Mouse (Mus musculus) ES-Bruce4 (cell line): ENCODE data around the gene Plk2. TPM values are rescaled to one million over a fixed set of nuclear protein-coding genes. Genes with fewer than 3 reads are reported as not detected.

Experiments
- H3K27ac ChIP-seq: 2 replicates; pipeline ENCODE4 v1.5.1; 2012; ENCODE audit warnings: low read length, inconsistent platforms; ENCODE audit not compliant: insufficient read depth
- H3K27me3 ChIP-seq: 2 replicates; pipeline ENCODE4 v1.6.1; 2012; ENCODE audit warnings: mild to moderate bottlenecking, low read length, inconsistent platforms; ENCODE audit not compliant: control insufficient read depth, poor library complexity, insufficient read depth, severe bottlenecking
- H3K36me3 ChIP-seq: 2 replicates; pipeline ENCODE4 v1.6.1; 2012; ENCODE audit warnings: inconsistent platforms, mild to moderate bottlenecking, low read length, moderate library complexity; ENCODE audit not compliant: control insufficient read depth, poor library complexity, insufficient read depth, severe bottlenecking
- H3K4me1 ChIP-seq: one replicate; pipeline ENCODE4 v1.8.1; 2011; ENCODE audit warnings: low read length; ENCODE audit not compliant: control insufficient read depth, insufficient read depth
- H3K4me3 ChIP-seq: 2 replicates; pipeline ENCODE4 v1.5.1; 2011; ENCODE audit warnings: low read depth, mild to moderate bottlenecking, low read length
- H3K9ac ChIP-seq: 2 replicates; pipeline ENCODE4 v1.6.1; 2012; ENCODE audit warnings: low read depth, mild to moderate bottlenecking, inconsistent platforms; ENCODE audit not compliant: poor library complexity, severe bottlenecking
- H3K9me3 ChIP-seq: replicated peaks from 2 replicates; pipeline ENCODE4 v1.6.1; 2012; ENCODE audit warnings: mild to moderate bottlenecking, low read length, inconsistent platforms; ENCODE audit not compliant: control insufficient read depth, poor library complexity, insufficient read depth, severe bottlenecking
- CTCF ChIP-seq: IDR thresholded peaks from one replicate; pipeline ENCODE4 v1.8.1; 2011; ENCODE audit warnings: low read depth, low read length
- EP300 ChIP-seq: IDR thresholded peaks from 2 replicates; pipeline ENCODE4 v1.6.1; 2011; ENCODE audit warnings: low read depth, low read length; ENCODE audit not compliant: insufficient read depth
- POLR2A ChIP-seq: IDR thresholded peaks from one replicate; pipeline ENCODE4 v1.8.1; 2011; ENCODE audit warnings: low read length; ENCODE audit not compliant: insufficient read depth
- polyA plus RNA-seq: library from polyadenylated mRNA; stranded (reverse); fragments of >200 nt; gene quantifications from 2 replicates; pipeline ENCODE4 v1.2.4, GENCODE M21; 2011; ENCODE audit warnings: low read depth; ENCODE audit not compliant: missing spikeins, insufficient read depth, insufficient read length

The Plk2 gene
- polyA plus RNA-seq, 1 experiment: 92.8 TPM

DNA sequence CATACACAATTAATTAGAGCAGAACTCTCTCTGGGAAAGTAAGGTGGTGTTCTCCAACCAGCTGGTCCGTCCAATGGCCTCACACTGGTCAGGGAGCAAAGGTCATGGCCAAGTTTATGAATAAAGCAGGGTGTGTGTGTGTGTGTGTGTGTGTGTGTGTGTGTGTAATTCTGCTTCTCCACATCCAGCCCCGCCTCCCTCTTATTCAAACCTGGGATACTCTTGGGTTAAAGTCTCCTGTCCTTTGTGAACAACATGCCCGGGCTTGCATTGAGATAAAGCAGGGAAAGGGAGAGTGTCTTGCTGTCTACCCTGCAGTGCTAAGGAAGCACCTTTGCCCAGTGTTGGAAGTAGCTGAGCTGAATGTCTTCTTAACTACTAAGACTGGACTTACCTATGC, 2.2 kb upstream of the Plk2 start:
- no peak for TF ChIP-seq EP300
- TF ChIP-seq CTCF: no peak
- no peak for TF ChIP-seq POLR2A
- no peaks in the 10 kb centered on the region for H3K4me1 ChIP-seq
- no peak overlapping the region for H3K27ac ChIP-seq
- H3K9me3 ChIP-seq: peaks cover under 1% of the 10 kb centered on the region; the same call in 1 of the 2 replicates
- peaks cover 18% of the 10 kb centered on the region for H3K36me3 ChIP-seq
- peaks cover 3% of the 10 kb centered on the region; the same call in 1 of the 2 replicates for H3K27me3 ChIP-seq
- H3K9ac ChIP-seq: 0 out of 2 replicates have a peak overlapping the region, but pooled peaks have one; percentile 2
- H3K4me3 ChIP-seq: no peak overlapping the region

DNA sequence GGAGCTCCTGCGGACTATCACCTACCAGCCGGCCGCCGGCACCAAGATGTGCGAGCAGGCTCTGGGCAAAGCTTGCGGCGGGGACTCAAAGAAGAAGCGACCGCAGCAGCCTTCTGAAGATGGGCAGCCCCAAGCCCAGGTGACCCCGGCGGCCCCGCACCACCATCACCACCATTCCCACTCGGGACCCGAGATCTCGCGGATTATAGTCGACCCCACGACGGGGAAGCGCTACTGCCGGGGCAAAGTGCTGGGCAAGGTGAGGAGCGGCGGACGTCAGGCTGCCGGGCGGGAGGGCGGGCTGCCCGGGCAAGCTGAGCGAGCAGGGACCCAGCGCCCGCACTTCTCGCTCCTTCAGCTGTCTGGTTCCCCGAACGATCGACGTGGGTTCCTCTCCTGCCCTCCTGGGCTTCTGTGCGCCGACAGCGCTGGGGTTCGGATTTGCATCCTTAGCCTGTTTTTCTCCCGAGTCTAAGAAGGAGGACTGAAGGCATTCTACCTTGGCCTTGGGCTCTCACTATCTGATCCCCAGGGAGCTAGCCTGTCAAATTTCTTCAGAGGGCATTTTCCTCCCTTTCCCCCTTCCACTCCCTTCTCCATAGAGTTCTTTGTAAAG, 441 bp downstream of the Plk2 start:
- Histone ChIP-seq H3K9me3 (peaks cover 7% of the 10 kb centered on the region), H3K9ac (peak overlapping the region; percentile 87), H3K27ac (no peak overlapping the region), H3K4me3 (peak overlapping the region; percentile 68), H3K27me3 (peaks cover 3% of the 10 kb centered on the region; the same call in 1 of the 2 replicates), H3K36me3 (peaks cover 45% of the 10 kb centered on the region), H3K4me1 (no peaks in the 10 kb centered on the region)
- TF ChIP-seq CTCF (no peak), POLR2A (no peak), EP300 (no peak)

DNA sequence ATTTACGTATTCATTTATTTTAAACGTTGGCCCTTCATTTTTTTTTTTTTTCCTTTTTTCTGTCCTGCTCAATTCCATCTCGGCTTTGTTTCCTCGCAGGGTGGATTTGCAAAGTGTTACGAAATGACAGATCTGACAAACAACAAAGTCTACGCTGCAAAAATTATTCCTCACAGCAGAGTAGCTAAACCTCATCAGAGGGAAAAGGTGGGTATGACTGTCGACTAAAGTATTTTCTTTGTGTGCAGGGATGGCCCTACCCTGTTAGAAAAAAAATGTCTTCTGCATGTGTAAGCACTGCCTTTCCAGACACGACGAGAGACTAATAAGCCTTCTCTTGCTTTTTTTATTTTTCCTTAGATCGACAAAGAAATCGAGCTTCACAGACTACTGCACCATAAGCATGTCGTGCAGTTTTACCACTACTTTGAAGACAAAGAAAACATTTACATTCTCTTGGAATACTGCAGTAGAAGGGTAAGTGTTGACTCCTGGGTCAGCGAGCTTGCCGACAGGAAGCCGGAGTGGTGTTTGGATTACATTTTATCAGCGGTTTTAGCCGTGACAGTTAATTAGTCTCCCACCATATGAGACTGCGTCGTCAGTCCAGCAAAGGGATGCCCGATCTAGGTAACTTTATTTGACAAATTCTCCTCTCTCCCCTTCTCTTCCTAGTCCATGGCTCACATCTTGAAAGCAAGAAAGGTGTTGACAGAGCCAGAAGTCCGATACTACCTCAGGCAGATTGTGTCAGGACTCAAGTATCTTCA, 1.3 kb downstream of the Plk2 start:
- peak overlapping the region; percentile 87 for H3K9ac ChIP-seq
- peaks cover 51% of the 10 kb centered on the region for H3K36me3 ChIP-seq
- no peak overlapping the region for H3K27ac ChIP-seq
- no peaks in the 10 kb centered on the region for H3K4me1 ChIP-seq
- H3K4me3 ChIP-seq: peak overlapping the region; percentile 31; the same call in 1 of the 2 replicates
- peaks cover 3% of the 10 kb centered on the region; the same call in 1 of the 2 replicates for H3K27me3 ChIP-seq
- no peak for TF ChIP-seq CTCF
- no peak for TF ChIP-seq EP300
- TF ChIP-seq POLR2A: no peak
- H3K9me3 ChIP-seq: peaks cover 7% of the 10 kb centered on the region

DNA sequence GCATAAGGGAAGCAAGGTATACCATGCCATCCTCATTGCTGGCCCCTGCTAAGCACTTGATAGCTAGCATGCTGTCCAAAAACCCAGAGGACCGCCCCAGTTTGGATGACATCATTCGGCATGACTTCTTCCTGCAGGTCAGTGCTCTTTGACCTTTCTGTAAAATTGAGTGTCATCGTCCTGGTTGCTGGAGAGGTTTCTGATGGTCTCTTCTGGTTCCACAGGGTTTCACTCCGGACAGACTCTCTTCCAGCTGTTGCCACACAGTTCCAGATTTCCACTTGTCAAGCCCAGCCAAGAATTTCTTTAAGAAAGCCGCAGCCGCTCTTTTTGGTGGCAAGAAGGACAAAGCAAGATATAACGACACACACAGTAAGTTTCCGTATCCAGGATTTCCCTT, 2.9 kb downstream of the Plk2 start:
- peaks cover 3% of the 10 kb centered on the region; the same call in 1 of the 2 replicates for H3K27me3 ChIP-seq
- TF ChIP-seq CTCF: no peak
- TF ChIP-seq POLR2A: no peak
- no peak for TF ChIP-seq EP300
- peaks cover 52% of the 10 kb centered on the region for H3K36me3 ChIP-seq
- H3K9ac ChIP-seq: no peak overlapping the region
- no peak overlapping the region for H3K4me3 ChIP-seq
- no peaks in the 10 kb centered on the region for H3K4me1 ChIP-seq
- no peak overlapping the region for H3K27ac ChIP-seq
- peaks cover 7% of the 10 kb centered on the region for H3K9me3 ChIP-seq

- Histone ChIP-seq H3K9me3 (peaks cover 7% of the 10 kb centered on the region), H3K9ac (no peak overlapping the region), H3K27ac (no peak overlapping the region), H3K36me3 (peaks cover 52% of the 10 kb centered on the region), H3K4me1 (no peaks in the 10 kb centered on the region), H3K4me3 (no peak overlapping the region), H3K27me3 (peaks cover 3% of the 10 kb centered on the region; the same call in 1 of the 2 replicates)
- TF ChIP-seq EP300 (no peak), POLR2A (no peak), CTCF (no peak)
Measured at GRCm38 (mm10) chr13:110398513-110399270, 3.8 kb downstream of the Plk2 start.
